Mouse (Mus musculus): ENCODE measurements around the gene Acsf3.

- TF ChIP-seq GATA1 (IDR thresholded peaks at IDR 0.05; ENCODE audit: borderline replicate concordance, low read length), result no peak
- no peak for TF ChIP-seq FLI1 (IDR thresholded peaks at IDR 0.05; ENCODE audit: low read length)
Measured at GRCm38 (mm10) chr8:122727412-122727811, 47.9 kb upstream of the Acsf3 start.

Measured in megakaryocyte, embryonic 14.5 days (primary cell).